Mouse (Mus musculus): ENCODE measurements around the gene Cplx2.

Gene Cplx2

GRCm38 (mm10) chr13:54368181-54368580, 3.0 kb upstream of the Cplx2 start:
- no peak for DNase-seq

- DNase-seq, result peak; percentile 75
These were observed 510 bp downstream of the Cplx2 start for GRCm38 (mm10) chr13:54371387-54372330.

GRCm38 (mm10) chr13:54372665-54373064, 1.5 kb downstream of the Cplx2 start:
- peak; percentile 90 for DNase-seq

- DNase-seq, result no peak
These were observed 3.1 kb downstream of the Cplx2 start for GRCm38 (mm10) chr13:54374106-54374706.

GRCm38 (mm10) chr13:54375497-54376495, 4.6 kb downstream of the Cplx2 start:
- no peak for DNase-seq

GRCm38 (mm10) chr13:54376736-54377135, 5.6 kb downstream of the Cplx2 start:
- DNase-seq, result no peak

- DNase-seq, result no peak
These were observed 6.9 kb downstream of the Cplx2 start for GRCm38 (mm10) chr13:54378051-54378450.

- no peak for DNase-seq
These were observed 9.3 kb downstream of the Cplx2 start for GRCm38 (mm10) chr13:54380421-54380820.

- no peak for DNase-seq
These were observed 10.2 kb downstream of the Cplx2 start for GRCm38 (mm10) chr13:54381396-54381795.

- no peak for DNase-seq
These were observed 12.4 kb downstream of the Cplx2 start for GRCm38 (mm10) chr13:54383531-54383930.

GRCm38 (mm10) chr13:54384518-54384917, 13.4 kb downstream of the Cplx2 start:
- no peak for DNase-seq

- DNase-seq, result no peak
These were observed 14.2 kb downstream of the Cplx2 start for GRCm38 (mm10) chr13:54385008-54386004.

- DNase-seq, result peak; percentile 66
These were observed 18.9 kb downstream of the Cplx2 start for GRCm38 (mm10) chr13:54389971-54390564.

- no peak for DNase-seq
These were observed 19.4 kb downstream of the Cplx2 start for GRCm38 (mm10) chr13:54390565-54391013.

GRCm38 (mm10) chr13:54391313-54391712, 20.2 kb downstream of the Cplx2 start:
- DNase-seq, result no peak

- DNase-seq, result no peak
These were observed 25.9 kb downstream of the Cplx2 start for GRCm38 (mm10) chr13:54397069-54397468.

- no peak for DNase-seq
These were observed 29.5 kb downstream of the Cplx2 start for GRCm38 (mm10) chr13:54400565-54401179.

- DNase-seq, result no peak
These were observed 30.0 kb downstream of the Cplx2 start for GRCm38 (mm10) chr13:54401180-54401569.

- DNase-seq, result no peak
These were observed 31.2 kb downstream of the Cplx2 start for GRCm38 (mm10) chr13:54402346-54402745.

GRCm38 (mm10) chr13:54403224-54404070, 32.3 kb downstream of the Cplx2 start:
- no peak for DNase-seq

All from right cerebral cortex, postnatal 4 days (tissue).